Mouse (Mus musculus) heart, embryonic 11.5 days (tissue): Measurements from ENCODE around the gene Eps8l2. TPM values are rescaled to one million over a fixed set of nuclear protein-coding genes. Genes with fewer than 3 reads are reported as not detected.

Experiments
- ATAC-seq: fragments of 200-750 bp; cut with Nextera tagmentation; replicated peaks from 2 replicates; pipeline ENCODE4 v1.8.0; 2017; ENCODE audit warnings: moderate library complexity; ENCODE audit not compliant: insufficient number of reproducible peaks, low FRiP score, low TSS enrichment
- H3K27ac ChIP-seq: fragments of 300-500 bp; sonication (generic); 2 replicates; pipeline ENCODE4 v1.5.1; 2014; ENCODE audit warnings: mild to moderate bottlenecking, low read depth, low read length
- H3K27me3 ChIP-seq: fragments of 300-500 bp; sonication (generic); 2 replicates; pipeline ENCODE4 v1.6.1; 2014; ENCODE audit warnings: mild to moderate bottlenecking, low read length, mixed read lengths; ENCODE audit not compliant: control insufficient read depth, insufficient read depth
- H3K36me3 ChIP-seq: fragments of 300-500 bp; sonication (generic); 2 replicates; pipeline ENCODE4 v1.6.1; 2014; ENCODE audit warnings: mild to moderate bottlenecking, low read length, moderate library complexity, mixed read lengths; ENCODE audit not compliant: control insufficient read depth, insufficient read depth
- H3K4me1 ChIP-seq: fragments of 300-500 bp; sonication (generic); 2 replicates; pipeline ENCODE4 v1.6.1; 2014; ENCODE audit warnings: low read length; ENCODE audit not compliant: control insufficient read depth, insufficient read depth
- H3K4me2 ChIP-seq: fragments of 300-500 bp; sonication (generic); 2 replicates; pipeline ENCODE4 v1.6.1; 2014; ENCODE audit warnings: mild to moderate bottlenecking, moderate library complexity
- H3K4me3 ChIP-seq: fragments of 300-500 bp; sonication (generic); 2 replicates; pipeline ENCODE4 v1.5.1; 2014; ENCODE audit warnings: low read depth, low read length
- H3K9ac ChIP-seq: fragments of 300-500 bp; sonication (generic); 2 replicates; pipeline ENCODE4 v1.6.1; 2014; ENCODE audit warnings: mild to moderate bottlenecking, low read depth, low read length, moderate library complexity
- H3K9me3 ChIP-seq: fragments of 300-500 bp; sonication (generic); replicated peaks from 2 replicates; pipeline ENCODE4 v1.6.1; 2016; ENCODE audit warnings: low read length; ENCODE audit not compliant: control insufficient read depth
- WGBS: fragments of 180-500 bp; shearing (Covaris S2); extraction: QIAGEN DNeasy Blood & Tissue Kit; methylation state at CpG from one replicate; pipeline ENCODE4 v1.1.7; 2014; ENCODE audit not compliant: insufficient replicate concordance; 5-methylcytosine and 5-hydroxymethylcytosine counted together
- polyA plus RNA-seq: library from polyadenylated mRNA; unstranded; fragments of >200 nt; fragmentation: Nextera tagmentation; extraction: Ambion mirVana; gene quantifications from 2 replicates; pipeline ENCODE4 v1.2.1, GENCODE M21; 2014

Gene Eps8l2
- polyA plus RNA-seq, 1 experiment from 2014 or later: 0.82 TPM

DNA sequence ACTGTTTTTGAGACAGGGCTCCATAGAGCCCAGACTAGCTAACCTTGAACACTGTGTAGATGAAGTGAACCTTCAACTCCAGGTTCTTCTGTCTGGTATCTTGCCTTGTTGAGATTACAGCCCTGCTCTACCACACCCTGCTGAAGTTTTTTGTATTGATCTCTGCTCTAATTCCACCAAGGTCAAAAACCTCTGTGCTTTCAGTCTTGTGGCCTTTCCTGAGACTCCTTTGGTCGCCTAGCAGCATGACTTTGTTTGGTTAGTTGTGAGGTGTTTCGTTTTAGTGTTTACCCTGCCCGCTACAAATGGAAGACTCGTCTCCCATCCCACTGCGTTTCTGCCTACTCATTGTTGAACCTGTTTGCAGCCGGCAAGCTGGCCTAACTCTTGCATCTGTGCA lies 12.4 kb downstream of the Eps8l2 start:
- no peak for ATAC-seq
- Histone ChIP-seq H3K4me2 (no peak overlapping the region), H3K9me3 (no peaks in the 10 kb centered on the region), H3K27ac (no peak overlapping the region), H3K4me3 (no peak overlapping the region), H3K9ac (no peak overlapping the region), H3K36me3 (no peaks in the 10 kb centered on the region), H3K27me3 (no peaks in the 10 kb centered on the region), H3K4me1 (no peaks in the 10 kb centered on the region)
- WGBS: 75% methylated on average over 6 of the region's 6 CpGs

DNA sequence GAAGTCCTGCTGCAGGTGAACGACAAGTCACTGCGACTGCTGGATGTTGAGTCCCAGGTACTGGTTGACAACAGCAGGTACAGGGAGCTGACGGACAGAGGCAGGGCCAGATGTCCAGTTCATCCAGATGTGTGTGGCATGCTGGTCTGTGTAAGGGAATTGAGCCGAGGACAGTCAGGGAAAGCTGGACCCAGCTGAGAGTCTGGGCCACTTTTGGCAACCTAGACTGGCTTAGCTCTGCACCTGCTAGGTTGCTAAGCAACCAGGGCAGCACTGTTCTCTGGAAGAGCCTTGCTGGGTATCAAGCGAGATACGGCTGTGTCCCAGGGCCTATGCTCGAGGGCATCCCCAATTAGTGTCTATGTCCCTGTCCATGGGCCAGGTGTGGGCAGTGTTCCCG lies 16.4 kb downstream of the Eps8l2 start:
- no peaks in the 10 kb centered on the region for H3K36me3 ChIP-seq
- WGBS: 73% methylated on average over 8 of the region's 8 CpGs
- H3K4me3 ChIP-seq: no peak overlapping the region
- no peak for ATAC-seq
- no peak overlapping the region for H3K9ac ChIP-seq
- H3K27me3 ChIP-seq: no peaks in the 10 kb centered on the region
- H3K27ac ChIP-seq: no peak overlapping the region
- no peaks in the 10 kb centered on the region for H3K4me1 ChIP-seq
- H3K4me2 ChIP-seq: no peak overlapping the region
- H3K9me3 ChIP-seq: no peaks in the 10 kb centered on the region

DNA sequence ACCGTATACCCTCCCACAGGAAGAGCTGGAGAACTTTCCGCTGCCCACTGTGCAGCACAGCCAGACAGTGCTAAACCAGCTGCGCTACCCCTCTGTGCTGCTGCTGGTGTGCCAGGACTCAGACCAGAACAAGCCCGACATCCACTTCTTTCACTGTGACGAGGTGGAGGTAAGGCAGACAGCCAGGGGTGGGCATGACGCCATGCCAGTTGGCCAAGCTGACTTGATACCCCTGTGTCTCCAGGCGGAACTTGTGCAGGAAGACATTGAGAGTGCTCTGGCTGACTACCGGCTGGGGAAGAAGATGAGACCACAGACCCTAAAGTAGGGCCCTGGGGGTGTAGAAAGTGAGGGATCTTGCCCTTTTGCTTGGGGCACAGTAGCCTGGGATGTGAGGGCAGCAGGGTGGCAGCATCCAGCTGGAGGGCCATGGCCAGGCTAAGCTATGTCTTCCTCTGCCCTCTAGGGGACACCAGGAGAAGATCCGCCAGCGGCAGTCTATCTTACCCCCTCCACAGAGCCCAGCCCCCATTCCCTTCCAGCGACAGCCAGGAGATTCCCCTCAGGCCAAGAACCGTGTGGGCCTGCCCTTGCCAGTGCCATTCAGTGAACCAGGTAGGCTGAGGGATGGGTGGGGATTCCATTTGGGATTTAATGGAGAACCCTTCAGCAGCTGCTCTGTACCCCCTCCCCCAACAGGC lies 17.1 kb downstream of the Eps8l2 start:
- peaks cover 7% of the 10 kb centered on the region for H3K27me3 ChIP-seq

DNA sequence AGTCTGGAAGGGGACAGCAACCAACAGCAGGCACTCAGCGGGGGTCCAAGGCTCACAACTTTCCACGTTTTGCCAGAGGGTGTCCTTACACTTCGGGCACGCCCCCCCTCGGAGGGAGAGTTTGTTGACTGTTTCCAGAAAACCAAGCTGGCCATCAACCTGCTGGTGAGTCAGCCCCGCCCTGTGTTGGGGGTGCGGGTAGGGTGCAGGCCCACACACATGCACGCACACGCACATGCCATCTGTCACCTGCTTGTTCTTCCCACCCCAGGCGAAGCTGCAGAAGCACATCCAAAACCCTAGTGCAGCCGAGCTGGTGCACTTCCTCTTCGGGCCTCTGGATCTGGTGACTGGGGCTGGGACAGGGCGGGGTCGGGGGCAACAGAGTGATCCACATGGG lies 18.3 kb downstream of the Eps8l2 start:
- Histone ChIP-seq H3K4me3 (no peak overlapping the region), H3K4me1 (no peaks in the 10 kb centered on the region), H3K27me3 (peaks cover 18% of the 10 kb centered on the region), H3K9ac (no peak overlapping the region), H3K27ac (no peak overlapping the region), H3K4me2 (no peak overlapping the region), H3K36me3 (no peaks in the 10 kb centered on the region), H3K9me3 (no peaks in the 10 kb centered on the region)
- 68% methylated on average over 14 of the region's 14 CpGs for WGBS
- no peak for ATAC-seq

More for the DNA sequence above, 17.1 kb downstream of the Eps8l2 start:
- H3K4me3 ChIP-seq: no peak overlapping the region
- WGBS: 49% methylated on average over 12 of the region's 12 CpGs
- no peak overlapping the region for H3K27ac ChIP-seq
- no peak overlapping the region for H3K9ac ChIP-seq
- no peak overlapping the region for H3K4me2 ChIP-seq
- no peaks in the 10 kb centered on the region for H3K36me3 ChIP-seq
- no peak for ATAC-seq
- H3K4me1 ChIP-seq: no peaks in the 10 kb centered on the region
- H3K9me3 ChIP-seq: no peaks in the 10 kb centered on the region

DNA sequence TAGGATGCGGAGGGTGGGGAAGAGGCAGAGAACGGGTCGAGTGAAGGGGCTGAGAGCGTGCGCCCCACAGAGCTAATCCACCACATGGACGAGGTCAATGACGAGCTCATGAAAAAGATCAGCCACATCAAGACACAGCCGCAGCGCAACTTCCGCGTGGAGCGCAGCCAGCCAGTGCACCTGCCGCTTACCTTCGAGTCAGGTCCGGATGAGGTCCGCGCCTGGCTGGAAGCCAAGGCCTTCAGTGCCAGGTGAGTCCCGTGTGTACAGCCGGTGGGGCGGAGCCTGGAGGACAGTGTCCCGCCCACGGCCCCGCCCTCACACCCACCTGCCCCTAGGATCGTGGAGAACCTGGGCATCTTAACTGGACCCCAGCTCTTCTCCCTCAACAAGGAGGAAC lies 22.8 kb downstream of the Eps8l2 start:
- H3K4me2 ChIP-seq: no peak overlapping the region
- H3K4me3 ChIP-seq: no peak overlapping the region
- no peak for ATAC-seq
- no peaks in the 10 kb centered on the region for H3K36me3 ChIP-seq
- H3K9me3 ChIP-seq: no peaks in the 10 kb centered on the region
- peaks cover 33% of the 10 kb centered on the region for H3K27me3 ChIP-seq
- H3K9ac ChIP-seq: no peak overlapping the region
- H3K4me1 ChIP-seq: no peaks in the 10 kb centered on the region
- WGBS: 14% methylated on average over 24 of the region's 24 CpGs
- H3K27ac ChIP-seq: no peak overlapping the region

DNA sequence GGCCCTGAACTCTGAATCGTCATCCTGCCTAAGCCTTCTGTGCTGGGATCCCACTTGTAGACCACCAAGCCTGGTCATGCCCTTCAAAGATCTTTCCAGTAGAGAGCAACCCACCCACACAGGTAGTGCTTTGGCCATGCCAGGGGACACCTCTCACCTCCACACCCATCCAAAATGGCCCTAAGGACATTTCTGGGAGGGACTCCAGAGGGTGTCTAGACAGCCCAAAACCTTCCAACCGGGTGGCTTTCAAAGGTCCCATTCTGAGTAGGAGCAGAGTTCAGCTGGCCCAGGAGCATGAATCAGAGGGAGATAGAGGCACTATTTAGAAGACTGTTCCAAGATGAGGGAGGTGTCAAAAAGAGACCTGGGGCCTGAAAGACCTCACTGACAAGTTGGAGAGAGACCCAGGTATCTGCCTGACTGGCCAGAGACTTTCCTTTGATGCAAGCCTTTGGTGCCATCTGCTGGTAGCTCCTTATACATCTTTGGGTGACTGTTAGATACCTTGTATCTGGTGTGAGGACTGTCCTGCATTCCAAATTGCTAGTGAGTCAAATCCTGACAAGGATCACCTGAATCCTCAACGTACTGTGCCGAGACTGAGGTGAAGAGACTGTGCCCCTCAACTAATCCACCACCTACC lies 24.5 kb downstream of the Eps8l2 start:
- Histone ChIP-seq H3K4me2 (no peak overlapping the region), H3K4me3 (no peak overlapping the region), H3K9me3 (no peaks in the 10 kb centered on the region), H3K27ac (peak overlapping the region; percentile 24; the same call in 1 of the 2 replicates), H3K4me1 (no peaks in the 10 kb centered on the region), H3K27me3 (peaks cover 33% of the 10 kb centered on the region), H3K36me3 (no peaks in the 10 kb centered on the region), H3K9ac (no peak overlapping the region)
- WGBS: 49% methylated on average over 4 of the region's 4 CpGs
- ATAC-seq: no peak

DNA sequence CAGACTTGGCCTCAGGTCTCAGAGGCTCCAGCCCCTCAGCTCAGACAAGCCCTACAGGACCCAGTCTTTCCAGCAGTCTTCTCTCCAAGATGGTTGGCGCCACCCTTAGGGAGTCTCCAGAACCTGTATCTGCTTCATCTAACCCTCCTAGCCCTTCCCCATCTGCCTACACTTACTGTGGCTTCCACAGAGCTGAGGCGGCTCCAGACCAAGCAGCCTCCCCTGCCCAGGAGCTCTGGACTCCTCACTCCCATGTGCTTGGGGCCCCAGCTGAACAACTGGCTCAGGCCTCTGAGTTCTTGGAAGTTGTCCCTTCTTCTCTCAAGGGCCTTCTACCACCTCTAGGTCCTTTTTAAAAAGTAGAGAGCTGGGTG lies 25.1 kb downstream of the Eps8l2 start:
- no peak overlapping the region for H3K4me3 ChIP-seq
- no peaks in the 10 kb centered on the region for H3K9me3 ChIP-seq
- no peaks in the 10 kb centered on the region for H3K4me1 ChIP-seq
- no peak overlapping the region for H3K4me2 ChIP-seq
- no peak for ATAC-seq
- H3K36me3 ChIP-seq: no peaks in the 10 kb centered on the region
- no peak overlapping the region for H3K9ac ChIP-seq
- 47% methylated on average over 2 of the region's 2 CpGs for WGBS
- peaks cover 33% of the 10 kb centered on the region for H3K27me3 ChIP-seq
- H3K27ac ChIP-seq: peak overlapping the region; percentile 24; the same call in 1 of the 2 replicates

DNA sequence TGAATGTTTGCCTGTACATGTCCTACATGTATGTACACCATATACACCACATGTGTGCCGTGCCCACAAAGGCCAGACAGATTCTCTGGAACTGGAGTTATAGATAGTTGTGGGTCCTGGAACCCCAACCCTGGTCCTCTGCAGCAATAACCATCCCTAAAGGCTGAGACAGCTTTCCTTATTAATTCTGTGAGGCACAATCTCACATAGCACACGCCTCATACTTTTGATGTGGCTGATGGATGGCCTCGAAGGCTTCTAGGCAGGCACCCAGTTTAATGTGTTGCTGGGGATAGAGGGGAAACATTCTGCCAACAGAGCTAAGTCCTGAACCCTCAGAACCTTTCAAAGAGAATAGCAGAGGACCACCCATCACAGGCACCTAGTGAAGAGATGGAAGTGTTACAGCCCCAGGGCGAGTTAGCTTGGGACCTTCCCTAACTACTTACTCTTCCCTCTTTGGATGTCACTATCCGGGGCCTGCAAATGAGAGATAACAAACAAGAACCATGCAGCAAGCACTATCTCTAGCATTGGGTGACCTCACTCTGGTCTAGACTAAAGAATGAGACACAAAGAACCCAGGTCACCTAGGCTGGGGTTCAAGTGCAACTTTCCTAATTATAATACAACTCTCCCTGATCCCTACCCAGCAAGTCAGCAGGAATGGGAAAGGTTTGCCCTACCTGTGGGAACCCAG lies 25.8 kb downstream of the Eps8l2 start:
- Histone ChIP-seq H3K36me3 (no peaks in the 10 kb centered on the region), H3K27me3 (peaks cover 33% of the 10 kb centered on the region), H3K4me3 (no peak overlapping the region), H3K4me2 (no peak overlapping the region; the same call in 1 of the 2 replicates), H3K9me3 (no peaks in the 10 kb centered on the region), H3K27ac (peak overlapping the region; percentile 64), H3K9ac (no peak overlapping the region), H3K4me1 (no peaks in the 10 kb centered on the region)
- peak; percentile 77 for ATAC-seq
- WGBS: 69% methylated on average over 5 of the region's 5 CpGs
